Mouse (Mus musculus): ENCODE measurements around the gene Gm44511. TPM values are rescaled to one million over a fixed set of nuclear protein-coding genes. Genes with fewer than 3 reads are reported as not detected.

The Gm44511 gene
- polyA plus RNA-seq, 1 experiment from 2014 or later = not detected

DNA sequence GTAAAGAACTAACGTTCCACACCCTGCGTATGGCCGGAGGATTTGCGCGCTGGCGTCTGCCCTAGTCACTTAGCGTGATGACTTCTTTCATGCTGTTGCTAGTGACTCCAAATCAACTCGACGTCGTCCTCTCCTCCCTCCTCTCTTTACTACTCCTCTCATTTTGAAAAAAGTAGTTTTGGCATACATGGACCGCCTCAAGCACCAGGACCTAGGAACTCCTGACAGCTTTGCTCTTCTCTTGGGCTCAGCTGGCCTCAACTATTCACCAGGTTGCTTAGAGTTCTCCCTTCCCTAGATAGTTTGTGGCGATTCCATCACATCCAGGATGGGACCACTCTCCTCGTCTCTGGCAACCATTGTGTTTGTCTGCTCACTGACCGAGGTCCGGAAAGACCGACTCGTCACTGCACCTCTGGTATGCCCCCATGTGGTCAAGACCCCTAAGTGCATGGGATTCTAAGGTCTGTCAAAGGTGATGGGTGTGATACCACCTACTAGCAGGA, 13.2 kb upstream of the Gm44511 start:
- H3K9me3 ChIP-seq (replicated peaks) = no peaks in the 10 kb centered on the region
- peak overlapping the region; percentile 74 for H3K27ac ChIP-seq
- under 1% methylated on average over 17 of the region's 17 CpGs for WGBS
- peak overlapping the region; percentile 79 for H3K4me3 ChIP-seq
- peak overlapping the region; percentile 62 for H3K9ac ChIP-seq
- H3K4me1 ChIP-seq = peaks cover 27% of the 10 kb centered on the region
- peak; percentile 4 for ATAC-seq
- H3K36me3 ChIP-seq (ENCODE audit: poor library complexity, severe bottlenecking) = no peaks in the 10 kb centered on the region
- no peaks in the 10 kb centered on the region for H3K27me3 ChIP-seq
- peak overlapping the region; percentile 65 for H3K4me2 ChIP-seq

GRCm38 (mm10) chr6:128838342-128839265, 12.5 kb upstream of the Gm44511 start:
- Histone ChIP-seq H3K27ac (peak overlapping the region; percentile 92), H3K9ac (peak overlapping the region; percentile 81), H3K9me3 (replicated peaks) (no peaks in the 10 kb centered on the region), H3K4me3 (peak overlapping the region; percentile 79), H3K27me3 (no peaks in the 10 kb centered on the region), H3K4me1 (peaks cover 23% of the 10 kb centered on the region), H3K4me2 (peak overlapping the region; percentile 65), H3K36me3 (ENCODE audit: poor library complexity, severe bottlenecking) (no peaks in the 10 kb centered on the region)
- ATAC-seq = peak; percentile 59
- WGBS = under 1% methylated on average over 49 of the region's 49 CpGs

GRCm38 (mm10) chr6:128837454-128838341, 11.6 kb upstream of the Gm44511 start:
- ATAC-seq = peak; percentile 43
- H3K9me3 ChIP-seq (replicated peaks) = no peaks in the 10 kb centered on the region
- peak overlapping the region; percentile 79 for H3K4me3 ChIP-seq
- peak overlapping the region; percentile 81 for H3K27ac ChIP-seq
- H3K27me3 ChIP-seq = no peaks in the 10 kb centered on the region
- WGBS = 1% methylated on average over 14 of the region's 14 CpGs
- no peaks in the 10 kb centered on the region for H3K36me3 ChIP-seq (ENCODE audit: poor library complexity, severe bottlenecking)
- peaks cover 23% of the 10 kb centered on the region for H3K4me1 ChIP-seq
- peak overlapping the region; percentile 62 for H3K9ac ChIP-seq
- peak overlapping the region; percentile 65 for H3K4me2 ChIP-seq

DNA sequence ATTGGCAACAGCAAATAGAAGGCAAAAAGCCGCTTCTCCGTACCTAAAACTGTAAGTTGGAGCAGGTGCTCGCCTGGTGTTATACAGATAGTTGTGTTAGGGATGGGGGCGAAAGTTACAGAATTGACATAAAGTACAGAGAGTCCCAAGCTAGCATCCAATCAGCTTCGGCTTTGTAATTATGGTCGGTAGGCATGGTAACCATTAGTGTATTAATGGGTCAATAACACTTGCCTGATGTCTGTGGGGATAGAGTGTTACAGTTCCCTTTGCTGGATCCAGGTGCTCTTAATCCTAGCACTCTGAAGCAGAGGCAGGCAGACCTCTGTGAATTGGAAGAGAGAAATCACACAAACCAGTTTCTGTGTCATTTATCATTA, 10.8 kb upstream of the Gm44511 start:
- peak overlapping the region; percentile 81 for H3K27ac ChIP-seq
- H3K36me3 ChIP-seq (ENCODE audit: poor library complexity, severe bottlenecking) = no peaks in the 10 kb centered on the region
- no peaks in the 10 kb centered on the region for H3K27me3 ChIP-seq
- peak overlapping the region; percentile 79 for H3K4me3 ChIP-seq
- peaks cover 18% of the 10 kb centered on the region for H3K4me1 ChIP-seq
- no peaks in the 10 kb centered on the region for H3K9me3 ChIP-seq (replicated peaks)
- 85% methylated on average over 6 of the region's 6 CpGs for WGBS
- H3K4me2 ChIP-seq = peak overlapping the region; percentile 65
- peak overlapping the region; percentile 62 for H3K9ac ChIP-seq
- no peak for ATAC-seq

DNA sequence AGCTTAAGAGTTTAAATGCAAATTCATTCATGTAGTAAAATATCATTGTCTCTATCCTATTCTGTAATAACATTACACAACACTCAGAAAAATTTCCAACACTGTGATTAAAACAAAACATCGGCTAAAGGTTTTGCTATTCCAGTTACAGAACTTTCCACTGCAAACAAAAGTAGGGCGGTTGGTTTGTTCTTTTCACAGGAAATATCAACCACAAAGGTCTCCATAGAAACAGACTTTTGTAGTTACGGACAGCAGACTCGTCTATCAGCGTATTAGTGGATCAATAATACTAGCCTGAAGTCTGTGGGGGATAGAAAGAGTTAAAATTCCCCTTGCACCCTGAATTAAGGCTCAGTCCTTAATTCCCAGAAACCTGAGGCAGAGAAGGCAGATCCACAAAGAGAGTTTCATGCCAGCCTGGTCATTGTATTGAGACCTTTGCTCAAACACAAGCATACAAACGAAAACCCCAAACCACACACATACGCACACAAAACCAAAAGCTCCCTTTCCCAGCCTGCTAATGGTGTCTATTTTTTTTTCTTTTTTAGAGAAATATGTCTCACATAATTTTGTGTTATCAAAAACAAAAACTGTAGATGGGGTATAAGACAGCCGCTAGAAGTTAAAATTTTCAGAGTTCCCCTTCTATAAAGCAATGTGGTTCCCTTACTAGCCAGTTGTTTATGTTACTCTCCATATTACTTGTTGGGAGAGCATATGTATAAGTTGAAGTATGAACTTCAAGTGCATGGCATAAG, 10.3 kb upstream of the Gm44511 start:
- Histone ChIP-seq H3K4me2 (peak overlapping the region; percentile 65; the same call in 1 of the 2 replicates), H3K4me3 (peak overlapping the region; percentile 79; the same call in 1 of the 2 replicates), H3K27ac (no peak overlapping the region), H3K9ac (no peak overlapping the region), H3K36me3 (ENCODE audit: poor library complexity, severe bottlenecking) (no peaks in the 10 kb centered on the region), H3K9me3 (replicated peaks) (no peaks in the 10 kb centered on the region), H3K27me3 (no peaks in the 10 kb centered on the region), H3K4me1 (peaks cover 14% of the 10 kb centered on the region)
- ATAC-seq = no peak
- 71% methylated on average over 8 of the region's 8 CpGs for WGBS

DNA sequence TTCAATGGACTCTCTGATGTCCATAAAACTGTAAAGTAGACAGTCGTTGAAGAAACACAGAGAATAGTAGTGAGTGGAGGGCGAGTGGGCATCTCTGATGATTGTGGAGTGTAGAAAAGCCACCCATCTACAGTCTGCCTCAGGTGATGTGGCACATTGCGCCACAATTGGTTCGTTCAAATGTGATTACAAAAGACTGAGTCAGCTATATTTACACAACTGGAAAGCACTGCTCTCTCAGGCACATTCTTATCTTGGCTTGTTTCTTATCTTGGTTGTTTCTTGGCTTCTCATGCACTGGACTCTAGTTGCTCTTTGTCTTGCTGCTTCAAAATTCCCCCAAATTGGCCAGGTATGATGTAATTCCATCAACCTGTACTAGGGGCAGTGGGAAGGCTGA, 9.5 kb upstream of the Gm44511 start:
- peaks cover 14% of the 10 kb centered on the region for H3K4me1 ChIP-seq
- H3K36me3 ChIP-seq (ENCODE audit: poor library complexity, severe bottlenecking) = no peaks in the 10 kb centered on the region
- H3K27ac ChIP-seq = no peak overlapping the region
- H3K9ac ChIP-seq = no peak overlapping the region
- H3K27me3 ChIP-seq = no peaks in the 10 kb centered on the region
- H3K4me2 ChIP-seq = no peak overlapping the region
- ATAC-seq = no peak
- H3K4me3 ChIP-seq = no peak overlapping the region
- no peaks in the 10 kb centered on the region for H3K9me3 ChIP-seq (replicated peaks)
- WGBS = 93% methylated on average over 4 of the region's 4 CpGs

- no peak overlapping the region for H3K27ac ChIP-seq
- no peaks in the 10 kb centered on the region for H3K9me3 ChIP-seq (replicated peaks)
- no peak for ATAC-seq
- no peak overlapping the region for H3K9ac ChIP-seq
- no peaks in the 10 kb centered on the region for H3K36me3 ChIP-seq (ENCODE audit: poor library complexity, severe bottlenecking)
- H3K27me3 ChIP-seq = no peaks in the 10 kb centered on the region
- H3K4me2 ChIP-seq = no peak overlapping the region
- H3K4me1 ChIP-seq = peaks cover 7% of the 10 kb centered on the region; the same call in 1 of the 2 replicates
- no peak overlapping the region for H3K4me3 ChIP-seq
- 90% methylated on average over 10 of the region's 10 CpGs for WGBS
Measured at GRCm38 (mm10) chr6:128833046-128833445, 6.9 kb upstream of the Gm44511 start.

DNA sequence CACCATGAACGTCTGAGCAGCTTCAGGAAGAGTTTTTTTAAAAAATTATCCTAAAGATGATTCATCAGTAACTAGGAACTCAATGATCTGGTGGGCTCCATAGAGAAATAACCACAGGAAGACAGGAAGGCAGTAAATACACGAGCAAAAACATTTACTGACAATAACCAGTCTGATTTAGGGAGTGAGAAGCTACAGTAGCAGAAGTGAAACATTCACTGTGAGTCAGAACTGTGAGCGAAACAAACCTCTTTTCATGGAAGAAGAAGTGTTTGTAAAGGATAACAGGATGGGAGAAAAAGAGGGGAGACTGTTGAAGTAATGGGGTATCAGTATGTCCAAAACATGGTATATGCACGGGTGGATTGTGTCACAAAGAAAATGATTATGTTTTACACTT, 3.7 kb upstream of the Gm44511 start:
- Histone ChIP-seq H3K4me3 (no peak overlapping the region), H3K9me3 (replicated peaks) (no peaks in the 10 kb centered on the region), H3K4me1 (no peaks in the 10 kb centered on the region), H3K4me2 (no peak overlapping the region), H3K9ac (no peak overlapping the region), H3K27me3 (no peaks in the 10 kb centered on the region), H3K27ac (no peak overlapping the region), H3K36me3 (ENCODE audit: poor library complexity, severe bottlenecking) (no peaks in the 10 kb centered on the region)
- no peak for ATAC-seq
- WGBS = 72% methylated on average over 4 of the region's 4 CpGs

DNA sequence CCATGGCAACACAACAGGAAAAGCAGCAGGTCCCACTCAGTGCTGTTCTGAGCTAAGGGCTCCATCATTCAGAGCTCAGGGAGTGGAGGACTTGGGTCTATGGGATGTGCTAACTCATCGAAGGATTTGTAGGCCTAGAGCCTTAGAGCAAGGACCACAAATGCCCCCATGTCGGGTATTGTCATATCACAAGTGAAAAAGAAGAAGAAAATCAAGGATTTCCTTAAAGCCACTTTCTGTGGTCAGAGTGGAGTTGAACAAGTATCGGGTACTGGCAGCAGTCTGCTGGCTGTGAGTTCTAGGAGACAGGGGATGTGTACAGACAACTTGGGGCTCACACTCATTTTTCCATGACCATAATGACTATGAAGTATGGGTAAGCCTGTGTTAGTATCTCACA, 666 bp upstream of the Gm44511 start:
- H3K9me3 ChIP-seq (replicated peaks) = no peaks in the 10 kb centered on the region
- no peak overlapping the region for H3K4me3 ChIP-seq
- no peaks in the 10 kb centered on the region for H3K27me3 ChIP-seq
- no peaks in the 10 kb centered on the region for H3K4me1 ChIP-seq
- no peaks in the 10 kb centered on the region for H3K36me3 ChIP-seq (ENCODE audit: poor library complexity, severe bottlenecking)
- no peak for ATAC-seq
- H3K9ac ChIP-seq = no peak overlapping the region
- H3K4me2 ChIP-seq = no peak overlapping the region
- WGBS = 82% methylated on average over 3 of the region's 3 CpGs
- H3K27ac ChIP-seq = no peak overlapping the region

DNA sequence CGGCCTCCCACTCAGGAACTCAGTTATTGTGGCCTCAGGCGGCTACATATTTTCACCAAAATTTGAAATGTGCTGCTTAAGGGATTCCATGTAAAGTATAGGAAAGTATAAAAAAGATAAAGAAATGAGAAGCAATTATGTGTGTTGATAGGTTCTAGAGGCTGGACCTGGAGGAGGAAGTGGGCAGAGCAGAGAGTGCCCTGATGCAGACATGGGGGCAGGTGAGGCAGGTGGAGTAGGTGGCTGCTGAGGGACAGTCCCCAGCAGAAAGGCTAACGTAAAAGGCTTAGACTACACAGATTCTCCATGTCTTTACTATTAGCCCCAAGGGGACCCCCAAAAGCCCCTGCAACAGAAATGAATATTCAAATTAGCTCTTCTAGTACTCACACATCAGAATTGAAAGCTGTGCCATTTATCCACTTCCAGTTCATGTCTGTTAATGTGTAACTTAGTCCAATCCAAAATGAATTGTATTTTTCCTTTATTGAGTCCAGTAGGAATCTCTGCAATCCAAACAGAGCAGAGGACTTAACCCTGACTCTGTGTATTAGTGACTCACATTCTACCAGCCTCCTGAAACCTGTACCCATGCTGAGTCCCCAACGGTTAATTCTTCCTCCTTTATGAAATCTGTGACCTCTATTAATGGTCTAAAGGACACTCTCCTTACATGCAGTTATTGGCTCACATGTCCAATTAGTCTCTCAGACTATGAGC, 7.9 kb downstream of the Gm44511 start:
- no peak overlapping the region for H3K27ac ChIP-seq
- no peak for ATAC-seq
- no peaks in the 10 kb centered on the region for H3K36me3 ChIP-seq (ENCODE audit: poor library complexity, severe bottlenecking)
- H3K27me3 ChIP-seq = no peaks in the 10 kb centered on the region
- no peaks in the 10 kb centered on the region for H3K9me3 ChIP-seq (replicated peaks)
- no peaks in the 10 kb centered on the region for H3K4me1 ChIP-seq
- WGBS = 77% methylated on average over 4 of the region's 4 CpGs
- H3K9ac ChIP-seq = no peak overlapping the region
- no peak overlapping the region for H3K4me3 ChIP-seq
- H3K4me2 ChIP-seq = no peak overlapping the region

DNA sequence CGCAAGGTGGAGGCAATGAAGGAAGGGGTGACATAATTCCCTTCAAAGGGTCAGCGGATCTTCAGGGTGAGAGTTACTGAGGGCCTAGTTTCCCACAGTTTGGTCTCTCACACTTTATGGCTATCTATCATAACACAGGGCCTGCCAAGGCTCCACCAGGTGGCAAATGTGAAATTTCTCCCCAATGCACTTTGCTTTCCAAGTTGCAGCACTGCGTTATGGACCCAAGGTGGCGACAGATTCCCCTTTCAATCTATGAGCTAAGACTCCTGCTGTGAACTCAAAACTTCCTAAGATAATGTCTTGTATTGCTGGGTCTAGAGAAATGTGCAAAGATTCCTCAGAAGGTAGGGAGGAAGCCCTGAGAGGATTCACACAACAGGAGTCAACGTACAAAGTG, 17.6 kb downstream of the Gm44511 start:
- ATAC-seq = no peak
- 90% methylated on average over 5 of the region's 5 CpGs for WGBS
- no peaks in the 10 kb centered on the region for H3K9me3 ChIP-seq (replicated peaks)
- no peaks in the 10 kb centered on the region for H3K4me1 ChIP-seq
- no peak overlapping the region for H3K9ac ChIP-seq
- H3K4me3 ChIP-seq = no peak overlapping the region
- H3K4me2 ChIP-seq = no peak overlapping the region
- no peaks in the 10 kb centered on the region for H3K27me3 ChIP-seq
- H3K36me3 ChIP-seq (ENCODE audit: poor library complexity, severe bottlenecking) = no peaks in the 10 kb centered on the region
- no peak overlapping the region for H3K27ac ChIP-seq
